Mouse (Mus musculus) heart, embryonic 10.5 days (tissue): ENCODE measurements around the gene Sirt5. TPM values are rescaled to one million over a fixed set of nuclear protein-coding genes. Genes with fewer than 3 reads are reported as not detected.

Source experiments
- DNase-seq: peaks from one replicate; pipeline ENCODE4 v3.0.0-alpha.2; 2017; ENCODE audit warnings: low spot score
- H3K27ac ChIP-seq: fragments of 300-500 bp; sonication (generic); 2 replicates; pipeline ENCODE4 v1.5.1; 2016; ENCODE audit warnings: mild to moderate bottlenecking
- H3K27me3 ChIP-seq: fragments of 300-500 bp; sonication (generic); 2 replicates; pipeline ENCODE4 v1.6.1; 2016; ENCODE audit warnings: mild to moderate bottlenecking; ENCODE audit not compliant: poor library complexity, insufficient read depth, severe bottlenecking
- H3K36me3 ChIP-seq: fragments of 300-500 bp; sonication (generic); 2 replicates; pipeline ENCODE4 v1.6.1; 2016; ENCODE audit warnings: mild to moderate bottlenecking, moderate library complexity
- H3K4me1 ChIP-seq: fragments of 300-500 bp; sonication (generic); 2 replicates; pipeline ENCODE4 v1.6.1; 2016; ENCODE audit warnings: mild to moderate bottlenecking
- H3K4me3 ChIP-seq: fragments of 300-500 bp; sonication (generic); 2 replicates; pipeline ENCODE4 v1.5.1; 2016; ENCODE audit warnings: mild to moderate bottlenecking, moderate library complexity
- H3K9me3 ChIP-seq: fragments of 300-500 bp; sonication (generic); 2 replicates; pipeline ENCODE4 v1.6.1; 2016; ENCODE audit warnings: mild to moderate bottlenecking, moderate library complexity
- WGBS: fragments of 180-500 bp; shearing (Covaris S2); methylation state at CpG from one replicate; pipeline ENCODE4 v1.1.7; 2016; 5-methylcytosine and 5-hydroxymethylcytosine counted together
- polyA plus RNA-seq: library from polyadenylated mRNA; unstranded; fragments of >200 nt; fragmentation: Nextera tagmentation; extraction: Ambion mirVana; gene quantifications from 2 replicates; pipeline ENCODE4 v1.2.1, GENCODE M21; 2016

The Sirt5 gene
- polyA plus RNA-seq, 1 experiment from 2014 or later: 22.1 TPM

DNA sequence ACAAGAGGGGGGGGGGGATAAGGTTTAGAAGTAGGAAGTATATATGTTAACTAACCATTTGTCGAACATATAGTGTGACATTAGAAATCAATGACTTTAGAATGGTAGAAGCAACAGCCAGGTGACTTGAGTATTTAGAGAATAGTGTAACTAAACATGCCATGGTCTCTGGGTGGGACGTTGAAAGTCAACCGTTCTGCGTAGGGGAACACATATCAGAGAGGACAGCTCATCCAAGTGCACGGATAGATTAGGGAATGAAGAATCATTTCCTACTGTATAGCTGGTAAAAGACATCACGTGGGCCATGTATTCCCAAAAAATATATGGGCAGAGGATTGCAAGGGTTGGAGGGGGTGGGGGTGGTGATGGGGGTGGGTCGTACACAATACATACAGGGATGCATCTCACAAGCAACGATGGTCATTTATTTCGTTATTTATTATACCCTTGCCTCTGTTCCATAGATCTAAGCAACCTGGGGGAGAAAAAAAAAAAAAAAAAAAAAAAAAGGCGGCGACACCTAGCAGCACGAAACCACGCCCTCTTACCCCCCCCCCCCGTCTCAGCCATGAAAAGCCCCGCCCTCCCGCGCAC lies 32.5 kb downstream of the Sirt5 start:
- no peaks in the 10 kb centered on the region for H3K9me3 ChIP-seq
- DNase-seq: no peak
- H3K4me3 ChIP-seq: peak overlapping the region; percentile 96
- WGBS: 53% methylated on average over 13 of the region's 17 CpGs
- peaks cover 9% of the 10 kb centered on the region; the same call in 1 of the 2 replicates for H3K4me1 ChIP-seq
- H3K27me3 ChIP-seq: no peaks in the 10 kb centered on the region
- peak overlapping the region; percentile 99 for H3K27ac ChIP-seq
- peaks cover 46% of the 10 kb centered on the region for H3K36me3 ChIP-seq

DNA sequence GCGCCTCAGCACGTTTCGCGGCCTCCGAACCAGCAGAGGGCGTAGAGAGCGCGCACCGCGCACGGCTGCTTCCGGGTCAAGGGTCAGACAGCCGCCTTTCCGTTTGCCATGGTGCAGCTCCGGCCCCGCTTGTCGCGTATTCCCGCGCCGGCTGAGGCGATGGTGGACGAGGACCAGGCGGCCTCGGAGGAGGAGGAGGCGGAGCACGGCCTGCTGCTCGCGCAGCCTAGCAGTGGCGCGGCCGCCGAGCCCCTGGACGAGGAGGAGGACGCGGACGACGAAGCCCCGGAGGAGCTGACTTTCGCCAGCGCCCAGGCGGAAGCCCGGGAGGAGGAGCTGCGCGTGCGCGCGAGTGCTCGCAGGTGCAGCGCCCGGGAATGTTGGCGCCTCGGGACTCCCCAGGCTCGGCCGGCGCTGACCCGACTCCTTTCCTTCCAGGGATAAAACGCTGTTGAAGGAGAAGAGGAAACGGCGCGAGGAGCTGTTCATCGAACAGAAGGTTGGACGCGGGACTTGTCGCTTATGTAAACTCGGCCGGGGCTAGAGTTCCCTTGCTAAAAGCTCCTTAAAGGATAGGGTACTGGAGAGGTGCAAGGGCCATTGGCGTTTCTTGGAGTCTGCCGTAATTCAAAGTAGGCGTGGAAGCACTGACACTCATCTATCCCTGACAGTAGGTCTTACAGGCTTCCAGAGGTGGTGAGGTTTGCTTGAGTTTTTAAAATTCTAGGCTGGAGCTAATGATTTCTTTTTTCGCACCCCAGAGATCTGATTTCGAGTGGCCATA lies 33.2 kb downstream of the Sirt5 start, which contains the start of gene Nol7:
Gene Nol7 (plus strand): TSS at position 94 of the 784 bp plus-strand sequence.
- DNase-seq: peak; percentile 97
- H3K4me1 ChIP-seq: peaks cover 9% of the 10 kb centered on the region; the same call in 1 of the 2 replicates
- peaks cover 50% of the 10 kb centered on the region for H3K36me3 ChIP-seq
- H3K9me3 ChIP-seq: no peaks in the 10 kb centered on the region
- H3K4me3 ChIP-seq: peak within 1 kb of the TSS; percentile 96
- H3K27ac ChIP-seq: peak within 1 kb of the TSS; percentile 99
- H3K27me3 ChIP-seq: no peaks in the 10 kb centered on the region
- 1% methylated on average over 72 of the region's 72 CpGs for WGBS

DNA sequence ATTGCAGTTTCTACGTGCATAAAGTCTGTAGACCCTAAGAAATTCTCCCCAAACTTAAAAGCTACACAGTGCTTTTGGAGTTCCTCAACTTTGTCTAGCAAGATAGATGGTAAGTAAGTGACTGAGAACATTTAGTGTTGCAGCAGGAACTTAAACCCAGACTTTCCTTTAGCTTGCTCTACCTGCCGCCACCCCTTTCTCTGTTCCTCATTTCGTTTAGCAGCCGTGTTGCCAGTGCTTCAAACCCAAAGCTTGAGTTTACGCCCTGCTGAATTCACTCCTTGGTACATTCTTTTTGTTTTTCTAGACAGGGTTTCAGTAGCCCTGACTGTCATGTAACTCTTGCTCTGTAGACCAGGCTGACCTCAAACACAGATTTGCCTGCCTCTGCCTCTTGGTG lies 34.3 kb downstream of the Sirt5 start:
- Histone ChIP-seq H3K4me3 (no peak overlapping the region), H3K27me3 (no peaks in the 10 kb centered on the region), H3K4me1 (peaks cover 9% of the 10 kb centered on the region; the same call in 1 of the 2 replicates), H3K36me3 (peaks cover 49% of the 10 kb centered on the region), H3K27ac (no peak overlapping the region), H3K9me3 (no peaks in the 10 kb centered on the region)
- 90% methylated on average over 5 of the region's 5 CpGs for WGBS
- no peak for DNase-seq

DNA sequence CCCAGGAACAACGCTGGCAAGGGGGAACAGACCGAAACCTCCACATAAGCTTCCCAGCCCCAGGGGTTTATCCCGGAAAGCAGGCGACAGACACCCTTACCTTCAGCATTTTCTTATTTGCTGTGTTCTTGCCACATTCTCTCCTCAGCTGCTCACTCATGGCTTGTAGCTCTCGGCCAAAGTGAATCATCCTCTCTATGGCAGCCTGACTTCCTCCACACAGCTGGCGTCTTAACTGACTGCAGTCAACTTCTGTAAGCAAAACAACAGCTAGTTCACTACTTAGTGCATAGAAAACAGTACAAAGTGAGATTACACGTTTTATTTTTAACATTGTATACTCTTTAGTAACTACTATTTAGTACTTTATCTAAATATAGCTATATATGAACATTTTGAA lies 47.0 kb downstream of the Sirt5 start:
- Histone ChIP-seq H3K9me3 (no peaks in the 10 kb centered on the region), H3K4me3 (no peak overlapping the region), H3K27me3 (no peaks in the 10 kb centered on the region), H3K36me3 (peaks cover 63% of the 10 kb centered on the region), H3K4me1 (no peaks in the 10 kb centered on the region), H3K27ac (no peak overlapping the region)
- 86% methylated on average over 7 of the region's 7 CpGs for WGBS
- no peak for DNase-seq

DNA sequence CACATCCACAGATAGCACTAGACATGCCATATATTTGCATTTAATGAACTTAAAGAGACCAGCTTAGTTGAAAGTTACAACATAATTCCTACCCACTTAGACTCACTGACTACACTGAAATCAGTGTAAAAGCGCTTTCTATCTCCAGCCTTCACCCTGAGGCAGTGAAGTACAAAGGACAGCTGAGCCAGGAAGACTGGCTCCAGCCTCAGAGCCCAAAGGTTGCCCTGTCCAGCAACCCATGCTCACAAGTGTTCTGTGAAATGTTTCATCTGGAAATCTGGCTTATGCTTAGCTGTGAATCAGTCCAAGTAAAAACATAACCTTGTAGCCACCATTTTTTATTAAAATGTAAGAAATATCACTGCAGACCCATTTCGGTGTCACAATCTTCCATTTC lies 48.3 kb downstream of the Sirt5 start:
- 93% methylated on average over 2 of the region's 2 CpGs for WGBS
- Histone ChIP-seq H3K27ac (no peak overlapping the region), H3K36me3 (peaks cover 64% of the 10 kb centered on the region)

DNA sequence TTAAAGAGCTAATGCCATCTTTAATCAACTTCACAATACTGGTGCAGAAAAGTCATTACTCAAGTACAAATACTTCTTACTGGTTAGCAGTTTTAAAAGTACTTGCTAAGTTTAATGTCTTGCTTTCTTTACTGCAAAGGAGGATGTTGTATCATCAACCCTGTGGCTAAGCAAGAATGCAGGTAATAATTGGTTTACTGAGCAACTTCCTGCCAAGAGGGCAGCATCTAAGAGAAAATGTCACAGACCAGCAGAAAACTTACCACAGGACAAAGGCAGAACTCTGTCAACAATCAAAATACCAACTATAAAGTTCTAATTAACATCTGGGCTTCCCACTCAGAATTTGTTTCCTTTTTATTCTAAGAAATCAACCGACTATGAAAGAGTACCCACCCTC lies 50.0 kb downstream of the Sirt5 start:
- 81% methylated on average over 1 of the region's 1 CpGs for WGBS
- DNase-seq: no peak
- H3K27me3 ChIP-seq: no peaks in the 10 kb centered on the region
- peaks cover 75% of the 10 kb centered on the region for H3K36me3 ChIP-seq
- H3K4me1 ChIP-seq: no peaks in the 10 kb centered on the region
- H3K9me3 ChIP-seq: no peaks in the 10 kb centered on the region
- H3K4me3 ChIP-seq: no peak overlapping the region
- no peak overlapping the region for H3K27ac ChIP-seq

More for the DNA sequence above, 48.3 kb downstream of the Sirt5 start:
- no peak for DNase-seq
- no peak overlapping the region for H3K4me3 ChIP-seq
- no peaks in the 10 kb centered on the region for H3K4me1 ChIP-seq
- H3K9me3 ChIP-seq: no peaks in the 10 kb centered on the region
- H3K27me3 ChIP-seq: no peaks in the 10 kb centered on the region

DNA sequence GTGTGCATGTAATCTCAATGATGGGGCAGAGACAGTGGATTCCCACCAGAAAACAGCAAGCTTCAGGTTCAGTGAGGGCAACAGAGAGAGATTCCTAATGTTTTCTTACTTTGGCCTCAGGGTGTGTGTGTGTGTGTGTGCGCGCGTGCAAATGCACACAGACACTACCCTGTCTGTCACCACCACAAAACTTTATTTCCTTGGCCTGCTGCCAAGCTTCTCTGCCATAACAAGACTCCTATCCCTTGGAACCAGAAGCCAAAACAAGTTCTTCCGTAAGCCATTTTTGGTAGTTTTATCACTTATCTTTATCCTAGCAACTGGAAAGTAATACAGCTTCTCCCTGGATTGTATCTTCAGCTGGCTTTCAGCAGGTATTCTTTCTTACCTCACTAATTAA lies 63.1 kb downstream of the Sirt5 start:
- no peak for DNase-seq
- Histone ChIP-seq H3K27ac (no peak overlapping the region), H3K36me3 (peaks cover 40% of the 10 kb centered on the region), H3K4me3 (no peak overlapping the region), H3K27me3 (no peaks in the 10 kb centered on the region), H3K9me3 (no peaks in the 10 kb centered on the region), H3K4me1 (no peaks in the 10 kb centered on the region)
- 83% methylated on average over 4 of the region's 4 CpGs for WGBS

DNA sequence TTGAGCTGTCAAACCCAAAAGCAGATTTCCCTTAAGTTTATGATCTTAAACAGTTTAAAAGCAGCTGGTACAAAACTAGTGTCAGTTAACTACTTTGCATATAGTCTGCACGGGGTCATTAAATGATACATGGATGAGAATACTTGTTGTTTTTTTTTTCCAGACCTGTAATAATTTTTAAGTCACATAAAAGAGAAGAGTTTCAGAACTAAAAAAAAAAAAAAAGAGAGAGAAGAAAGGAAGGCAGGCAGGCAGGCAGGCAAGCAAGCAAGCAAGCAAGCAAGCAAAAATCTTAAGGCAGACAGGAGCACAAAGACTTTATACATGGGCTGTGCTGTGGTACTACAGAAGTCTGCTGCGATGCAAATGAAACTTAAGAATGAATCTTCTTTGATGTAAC lies 68.1 kb downstream of the Sirt5 start:
- no peak for DNase-seq
- Histone ChIP-seq H3K9me3 (no peaks in the 10 kb centered on the region), H3K4me3 (no peak overlapping the region), H3K36me3 (peaks cover 11% of the 10 kb centered on the region), H3K4me1 (no peaks in the 10 kb centered on the region), H3K27me3 (no peaks in the 10 kb centered on the region), H3K27ac (no peak overlapping the region)
- WGBS: 88% methylated on average over 2 of the region's 2 CpGs

DNA sequence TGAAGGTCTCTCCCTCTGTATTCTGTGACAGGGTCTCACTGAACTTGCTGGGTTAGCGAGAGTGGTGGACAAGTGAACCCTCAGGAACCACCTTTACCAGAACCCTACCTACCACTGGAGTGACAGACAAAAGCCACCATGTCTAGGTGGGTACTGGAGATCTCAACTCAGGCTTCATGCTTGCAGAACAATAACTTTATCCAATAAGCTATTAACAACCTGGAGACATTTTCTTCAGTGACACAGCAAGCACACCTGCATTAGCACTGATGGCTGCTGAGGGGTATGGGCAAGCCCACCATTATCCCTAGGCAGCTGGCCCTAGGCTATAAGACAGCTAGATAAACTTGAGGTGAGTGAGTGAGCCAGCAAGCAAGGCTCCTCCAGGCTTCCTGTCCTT lies 75.1 kb downstream of the Sirt5 start:
- no peaks in the 10 kb centered on the region for H3K27me3 ChIP-seq
- no peak overlapping the region for H3K27ac ChIP-seq
- no peaks in the 10 kb centered on the region for H3K9me3 ChIP-seq
- no peaks in the 10 kb centered on the region for H3K36me3 ChIP-seq
- 0 out of 2 replicates have a peak, but pooled peaks cover 5% of the 10 kb centered on the region for H3K4me1 ChIP-seq
- WGBS: 89% methylated on average over 1 of the region's 1 CpGs
- DNase-seq: no peak
- H3K4me3 ChIP-seq: no peak overlapping the region

DNA sequence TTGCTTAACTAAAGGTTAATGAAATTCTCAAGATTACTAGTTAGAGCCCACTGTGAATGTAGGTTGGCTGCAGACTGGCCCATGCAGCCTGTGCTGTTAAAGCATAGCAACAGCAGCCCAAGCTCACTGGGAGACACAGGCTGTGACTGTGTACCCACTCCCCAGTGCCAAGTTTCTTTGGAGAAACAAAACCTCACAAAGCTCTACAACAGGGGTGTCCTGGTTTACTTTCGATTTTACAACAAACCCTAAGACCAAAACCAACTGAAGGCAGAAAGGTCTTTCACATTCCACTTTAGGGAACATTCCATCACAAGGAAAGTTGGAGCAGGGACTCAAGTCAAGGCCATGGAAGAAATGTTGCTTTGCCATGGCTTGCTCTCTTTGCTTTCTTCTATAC lies 77.3 kb downstream of the Sirt5 start:
- Histone ChIP-seq H3K4me1 (peaks cover 14% of the 10 kb centered on the region), H3K9me3 (no peaks in the 10 kb centered on the region), H3K27ac (no peak overlapping the region), H3K4me3 (no peak overlapping the region), H3K27me3 (no peaks in the 10 kb centered on the region), H3K36me3 (no peaks in the 10 kb centered on the region)
- no peak for DNase-seq
- WGBS: 81% methylated on average over 1 of the region's 1 CpGs

DNA sequence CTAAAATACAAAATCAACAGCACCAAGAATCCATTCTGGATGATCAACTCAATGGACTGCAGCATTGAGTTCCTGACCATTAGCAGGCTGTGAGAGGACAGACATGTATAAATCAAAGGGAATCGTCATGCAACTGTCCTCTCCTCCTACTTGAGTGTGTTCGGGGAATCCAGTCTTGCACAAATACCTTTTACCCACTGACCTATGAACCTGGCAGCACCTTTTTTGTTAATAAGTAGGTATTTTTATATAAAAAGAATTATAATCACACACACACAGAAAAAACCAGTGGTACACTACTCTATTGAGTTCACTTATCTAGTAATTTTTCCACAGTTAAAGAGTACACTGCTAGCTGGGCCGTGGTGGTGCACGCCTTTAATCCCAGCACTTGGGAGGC lies 78.4 kb downstream of the Sirt5 start:
- H3K27ac ChIP-seq: no peak overlapping the region
- no peaks in the 10 kb centered on the region for H3K27me3 ChIP-seq
- H3K4me1 ChIP-seq: peaks cover 15% of the 10 kb centered on the region
- DNase-seq: no peak
- no peak overlapping the region for H3K4me3 ChIP-seq
- no peaks in the 10 kb centered on the region for H3K9me3 ChIP-seq
- WGBS: 90% methylated on average over 4 of the region's 4 CpGs
- H3K36me3 ChIP-seq: no peaks in the 10 kb centered on the region

DNA sequence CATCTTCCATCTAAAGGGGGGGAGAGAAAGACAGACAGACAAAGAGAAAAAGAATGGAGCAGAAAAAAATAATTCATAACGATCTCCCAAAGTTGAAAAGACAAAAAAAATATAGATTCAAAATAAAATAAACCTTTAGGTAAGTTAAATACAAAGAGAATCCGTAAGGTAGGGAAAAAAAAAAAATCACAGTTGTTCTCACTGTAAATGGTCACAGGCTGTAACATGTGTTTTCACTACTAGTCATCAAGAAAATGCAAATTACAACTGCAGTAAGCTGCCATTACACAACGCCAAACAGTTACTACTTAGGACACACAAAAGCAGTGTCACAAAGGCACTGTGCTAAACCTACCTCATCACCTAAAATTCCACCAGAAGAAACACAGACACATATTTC lies 79.4 kb downstream of the Sirt5 start:
- DNase-seq: no peak
- no peaks in the 10 kb centered on the region for H3K9me3 ChIP-seq
- no peak overlapping the region for H3K27ac ChIP-seq
- H3K36me3 ChIP-seq: no peaks in the 10 kb centered on the region
- H3K4me3 ChIP-seq: no peak overlapping the region
- WGBS: 94% methylated on average over 3 of the region's 3 CpGs
- H3K4me1 ChIP-seq: peaks cover 15% of the 10 kb centered on the region
- no peaks in the 10 kb centered on the region for H3K27me3 ChIP-seq
